Mouse (Mus musculus) urinary bladder, postnatal 36 days (tissue): ENCODE measurements around the gene Syt11.
"Not testable (repeated sequence)": the region's sequence is repeated elsewhere in the genome, so short reads cannot be mapped to it uniquely, and the experiment has no call there.

Source experiments
- DNase-seq, 2 experiments: peaks; one replicate each; pipeline ENCODE4 v3.0.0; 2022; ENCODE audit warnings: low spot score in 2 of 2, mixed read lengths in 1 of 2

Gene Syt11

DNA sequence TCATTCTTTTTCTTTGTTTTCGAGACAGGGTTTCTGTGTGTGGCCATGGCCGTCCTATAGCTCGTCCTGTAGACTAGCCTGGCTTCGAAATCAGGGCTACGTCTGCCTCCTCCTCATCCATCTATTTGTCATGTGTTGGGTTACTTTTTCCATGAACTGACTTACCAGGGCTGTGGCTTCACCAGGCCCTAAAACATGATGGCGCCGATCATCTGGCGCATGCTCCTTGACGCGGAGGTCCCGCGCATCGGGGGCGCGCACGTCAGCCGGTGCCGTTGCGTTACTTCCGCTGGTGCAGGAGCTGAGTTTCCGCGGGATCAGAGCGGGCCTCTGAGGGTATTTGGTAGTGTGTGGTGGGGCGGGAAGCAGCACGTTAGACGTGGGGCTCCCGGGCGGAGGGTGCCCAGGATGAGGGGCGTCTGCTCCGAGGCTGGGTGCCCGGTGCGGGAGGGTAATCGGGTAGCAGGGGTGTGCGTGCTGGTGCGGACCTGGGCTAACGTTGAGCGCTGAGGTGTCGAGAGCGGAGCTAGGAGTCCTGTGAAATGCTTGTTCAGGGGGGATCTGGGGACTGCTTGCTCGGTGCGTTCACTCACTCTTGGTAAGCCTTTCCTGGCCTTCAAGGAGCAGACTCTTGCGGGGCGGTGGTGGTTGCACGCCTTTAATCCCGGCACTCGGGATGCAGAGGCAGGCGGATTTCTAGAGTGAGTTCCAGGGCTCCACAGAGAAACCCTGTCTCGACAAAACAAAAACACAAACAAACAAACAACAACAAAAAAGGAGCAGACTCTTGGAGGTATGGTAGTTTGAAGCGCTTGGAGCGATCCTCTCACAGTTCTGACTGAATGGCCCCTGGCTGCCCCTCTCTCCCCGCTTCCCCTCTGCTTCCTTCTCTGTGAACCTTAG is at the start of gene Syt11:
Gene Syt11 (minus strand): TSS at position 226 of the 903 bp plus-strand sequence.
- DNase-seq = peak in 1 of 2 experiments; percentile 41

DNA sequence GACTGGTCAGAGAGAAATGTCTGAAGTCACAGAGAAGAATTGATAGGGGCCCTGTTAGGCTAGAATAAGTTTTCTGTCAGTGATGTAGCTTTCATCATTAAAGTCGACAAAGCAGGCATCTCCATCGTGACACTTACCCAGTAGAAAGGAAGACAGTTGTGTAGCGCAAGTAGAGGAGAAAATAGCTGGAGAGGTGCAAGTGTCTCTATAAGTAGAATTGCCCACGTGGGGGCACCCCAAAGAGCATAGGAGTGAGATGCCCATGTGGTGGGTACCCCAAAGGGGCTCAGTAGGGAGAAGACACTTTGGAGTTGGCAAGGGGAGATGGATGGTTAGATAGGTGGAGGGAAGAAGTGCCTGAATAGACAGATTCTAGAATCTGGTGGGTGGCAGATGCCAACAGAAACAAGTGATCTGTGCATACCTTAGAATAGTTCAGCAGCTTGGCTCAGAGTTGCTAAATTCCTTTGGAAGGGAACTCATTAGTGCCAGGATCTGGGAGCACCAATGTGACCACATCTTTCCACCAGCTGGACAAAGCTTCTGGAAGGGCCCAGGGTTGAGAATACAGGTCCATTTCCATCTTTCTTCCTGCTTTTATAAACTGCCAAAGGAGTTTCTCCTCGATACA is 29.1 kb upstream of the Syt11 start:
- DNase-seq = no peak

DNA sequence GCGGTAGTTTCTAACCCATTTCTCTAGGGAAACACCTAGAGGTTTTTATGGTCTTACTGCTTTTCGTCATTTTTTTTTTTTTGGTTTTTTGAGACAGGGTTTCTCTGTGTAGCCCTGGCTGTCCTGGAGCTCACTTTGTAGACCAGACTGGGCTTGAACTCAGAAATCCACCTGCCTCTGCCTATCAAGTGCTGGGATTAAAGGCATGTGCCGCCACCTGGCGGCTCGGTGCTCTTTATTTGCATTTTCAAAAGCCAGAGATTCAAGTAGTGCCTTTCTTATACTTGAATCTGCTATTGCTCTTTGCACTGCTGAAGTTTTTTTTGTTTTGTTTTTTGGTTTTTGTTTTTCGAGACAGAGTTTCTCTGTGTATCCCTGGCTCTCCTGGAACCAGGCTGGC is 22.5 kb upstream of the Syt11 start:
- DNase-seq = not testable (repeated sequence)

DNA sequence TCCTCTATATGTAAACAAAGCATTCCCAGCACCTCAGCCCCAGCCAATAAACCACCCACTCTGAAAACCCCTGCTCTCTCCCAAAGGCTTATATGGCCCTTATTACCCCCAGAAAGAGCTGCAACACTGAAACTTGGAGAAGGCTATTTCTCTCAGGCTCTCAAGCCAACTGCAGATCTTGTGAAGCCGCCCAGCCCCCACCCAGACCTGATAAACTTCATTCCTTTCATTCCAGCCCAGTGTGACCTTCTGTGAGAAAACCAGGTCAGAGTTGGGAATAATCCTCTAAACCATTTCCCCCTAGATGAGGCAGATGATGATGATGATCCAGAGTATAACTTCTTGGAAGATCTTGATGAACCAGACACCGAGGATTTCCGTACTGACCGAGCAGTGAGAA is 13.1 kb upstream of the Syt11 start:
- not testable (repeated sequence) for DNase-seq

DNA sequence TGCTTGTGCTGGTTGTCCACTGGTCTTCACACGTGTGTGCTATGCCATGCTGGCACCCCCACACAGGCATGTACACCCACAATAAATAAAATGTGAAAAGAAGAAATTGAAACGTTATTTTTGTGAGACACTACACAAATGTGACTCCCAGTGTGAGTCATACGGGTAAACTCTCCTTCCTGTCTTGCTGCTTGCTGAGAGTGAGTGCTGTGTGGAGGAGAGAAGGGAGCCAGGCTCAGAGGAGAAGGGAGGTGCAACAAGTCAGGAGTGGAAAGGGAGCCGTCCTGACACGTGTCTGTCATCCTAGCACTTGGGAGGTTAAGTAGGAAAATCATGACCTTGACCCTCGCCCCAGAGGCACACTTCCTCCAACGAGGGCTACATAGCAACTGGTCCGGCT is 11.8 kb upstream of the Syt11 start:
- DNase-seq = not testable (repeated sequence)

DNA sequence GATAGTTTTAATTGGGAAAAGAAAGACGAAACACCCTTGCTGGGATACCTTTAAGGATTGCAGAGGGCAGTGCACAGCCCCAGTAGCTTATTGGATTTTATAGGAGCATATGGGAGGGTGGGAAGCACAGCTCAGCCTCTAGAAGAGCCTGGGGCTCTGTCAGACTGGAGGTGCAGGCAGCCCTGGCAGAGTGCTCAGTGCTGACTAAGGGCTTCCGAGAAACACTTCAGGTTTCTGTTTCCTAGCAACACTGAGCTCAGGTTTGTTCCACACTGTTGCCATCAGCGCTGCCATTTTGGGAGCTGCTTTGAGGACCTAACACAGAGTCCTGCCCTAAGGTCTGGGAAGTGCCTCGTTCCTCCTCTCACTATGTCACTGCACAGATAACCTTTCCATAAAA is 11.4 kb upstream of the Syt11 start:
- not testable (repeated sequence) for DNase-seq

DNA sequence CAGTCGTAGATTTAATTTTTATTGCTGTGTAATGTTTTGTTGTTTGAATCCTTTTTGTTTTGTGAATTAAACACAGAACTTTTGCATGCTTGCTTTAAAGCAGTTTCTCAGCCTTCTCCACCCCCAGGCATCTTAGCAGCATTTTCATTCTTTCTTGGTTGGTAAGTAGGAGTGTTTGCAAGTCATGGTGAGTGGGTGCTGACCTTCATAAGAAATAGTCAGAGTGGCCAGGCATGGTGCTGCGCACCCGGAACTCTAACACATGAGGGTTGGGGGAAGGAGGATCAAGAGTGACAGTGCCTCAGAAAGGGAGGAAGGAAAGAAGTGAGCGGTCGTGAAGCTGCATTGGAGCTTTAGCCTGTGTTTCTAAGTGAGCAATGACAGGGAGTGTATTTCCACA is 9.9 kb upstream of the Syt11 start:
- no peak for DNase-seq

DNA sequence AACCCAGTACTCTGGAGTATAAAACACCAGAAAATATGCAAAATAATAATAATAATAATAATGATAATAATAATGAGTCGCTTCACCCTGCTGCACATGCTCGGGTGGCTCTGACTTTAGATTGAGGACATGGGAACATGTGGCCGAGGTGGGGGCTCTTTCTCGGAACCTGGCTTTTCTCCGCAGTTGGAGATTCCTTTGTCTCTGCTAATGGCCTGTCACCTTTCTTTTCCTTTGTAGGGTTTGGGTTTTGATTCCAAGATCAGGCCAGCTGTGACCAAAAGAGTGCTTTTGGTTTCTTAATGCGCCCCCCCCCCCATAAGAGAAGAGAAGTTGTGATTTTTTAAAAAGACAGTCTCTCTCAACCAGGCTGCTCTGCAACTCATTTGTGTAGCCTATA is 1.8 kb downstream of the Syt11 start:
- not testable (repeated sequence) for DNase-seq

DNA sequence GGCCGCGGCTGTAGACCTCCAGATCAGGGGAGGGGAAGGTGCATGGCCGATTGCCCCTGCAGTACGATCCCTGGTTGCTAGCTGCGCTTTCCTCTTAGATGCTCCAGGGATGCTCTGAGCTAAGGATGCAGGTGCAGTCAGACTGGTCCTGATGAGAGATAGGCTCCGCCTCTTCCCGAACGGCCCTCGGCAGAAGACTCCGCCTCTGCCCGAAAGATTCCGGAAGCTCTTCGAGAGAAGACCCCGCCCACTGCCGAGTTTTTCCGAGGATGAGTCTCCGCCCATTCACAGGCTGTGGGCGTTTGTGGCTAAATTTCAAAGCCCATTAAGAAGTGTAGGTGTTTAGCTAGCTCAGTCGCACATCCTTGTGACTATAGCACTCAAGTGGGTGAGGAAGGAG is 2.6 kb downstream of the Syt11 start:
- DNase-seq = peak; percentile 75 to 87

DNA sequence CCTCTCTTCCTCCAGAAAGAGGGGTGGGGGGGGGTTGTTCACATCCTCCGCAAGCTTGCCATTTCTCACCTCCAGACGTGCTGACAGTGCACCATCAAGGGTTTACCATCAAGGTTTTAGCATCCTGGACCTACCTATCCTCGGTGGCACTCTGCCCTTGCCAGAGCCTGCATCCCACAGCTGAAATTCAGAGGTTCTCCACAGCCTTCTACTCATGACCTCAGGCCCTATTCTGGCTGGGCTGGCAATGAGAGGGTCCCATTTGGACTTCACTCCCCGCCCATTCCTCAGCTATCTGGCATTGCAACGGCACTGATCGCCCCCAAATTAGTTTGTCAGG is 3.1 kb downstream of the Syt11 start:
- not testable (repeated sequence) for DNase-seq

DNA sequence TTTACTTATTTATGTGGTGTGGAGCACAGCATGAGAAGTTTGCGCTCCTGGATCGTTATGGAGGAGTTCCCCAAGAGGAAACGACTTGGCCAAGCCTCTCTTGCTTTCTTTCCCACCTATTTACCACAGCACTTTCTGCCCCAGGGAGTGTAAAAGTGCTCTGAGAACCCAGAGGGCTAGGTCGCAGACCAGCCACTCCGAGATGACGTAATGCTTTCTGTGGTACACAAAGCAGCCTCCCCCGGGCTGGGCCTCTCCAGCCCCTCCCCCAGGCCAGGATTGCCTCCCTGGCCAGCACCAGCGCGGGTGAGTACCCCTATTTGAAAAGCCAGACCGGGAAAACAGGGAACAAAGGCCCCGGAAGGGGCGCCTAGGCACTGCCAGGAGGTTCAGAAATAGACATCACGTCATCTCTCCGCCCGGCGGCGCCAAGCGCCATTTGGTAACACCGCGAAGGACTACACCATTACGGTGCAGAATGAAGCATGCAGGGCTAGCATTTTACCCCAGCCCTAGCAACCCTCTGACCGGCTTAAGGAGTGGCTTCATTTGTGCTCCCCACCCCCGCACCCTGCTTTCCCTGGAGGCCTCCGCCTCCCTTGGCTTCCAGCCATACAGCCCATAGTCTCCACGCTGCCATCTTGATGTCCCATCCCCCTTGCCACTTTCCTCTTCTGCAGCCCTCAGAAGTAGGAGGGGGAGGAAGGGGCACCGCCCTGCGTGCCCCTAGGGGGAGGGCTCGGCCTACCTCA is 3.6 kb downstream of the Syt11 start:
- DNase-seq = not testable (repeated sequence)

DNA sequence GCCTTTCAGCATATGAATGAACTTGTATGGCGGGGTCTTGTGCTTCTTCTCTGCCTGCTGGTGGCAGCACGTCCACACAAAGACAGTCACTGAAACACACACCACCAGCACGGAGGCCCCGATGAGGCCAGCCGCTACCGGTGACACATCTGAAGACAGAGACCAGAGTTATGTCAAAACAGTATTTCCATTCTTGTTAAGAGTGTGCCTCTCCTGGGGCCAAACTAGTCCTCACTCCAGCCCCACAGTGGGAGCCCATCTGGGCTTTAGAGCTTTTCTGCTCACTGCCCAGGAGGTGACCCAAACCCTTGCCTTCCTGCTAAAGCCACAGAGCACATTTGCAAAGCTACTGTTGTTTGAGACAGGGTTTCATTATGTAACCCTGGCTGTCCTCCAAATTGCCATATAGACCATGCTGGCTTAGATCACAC is 12.5 kb downstream of the Syt11 start:
- DNase-seq = no peak

DNA sequence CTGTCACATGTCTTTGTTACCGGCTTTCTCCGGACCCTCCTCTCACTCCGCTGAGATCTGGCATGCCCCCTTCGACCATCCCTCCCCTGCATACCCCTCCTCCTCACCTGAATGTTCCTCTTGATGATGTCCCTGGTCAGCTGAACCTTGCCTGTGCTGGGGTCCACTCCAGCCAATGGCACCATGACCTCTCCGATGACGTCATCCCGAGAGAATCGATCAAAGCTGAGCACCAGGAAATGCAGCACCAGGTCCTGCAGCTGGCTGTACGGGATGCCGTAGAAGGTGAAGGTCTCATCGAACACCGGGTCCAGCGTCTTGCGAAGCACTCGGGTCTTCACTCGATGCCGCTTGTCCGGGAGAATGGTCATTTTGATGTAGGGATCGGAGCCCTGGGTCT is 13.3 kb downstream of the Syt11 start:
- DNase-seq = no peak

DNA sequence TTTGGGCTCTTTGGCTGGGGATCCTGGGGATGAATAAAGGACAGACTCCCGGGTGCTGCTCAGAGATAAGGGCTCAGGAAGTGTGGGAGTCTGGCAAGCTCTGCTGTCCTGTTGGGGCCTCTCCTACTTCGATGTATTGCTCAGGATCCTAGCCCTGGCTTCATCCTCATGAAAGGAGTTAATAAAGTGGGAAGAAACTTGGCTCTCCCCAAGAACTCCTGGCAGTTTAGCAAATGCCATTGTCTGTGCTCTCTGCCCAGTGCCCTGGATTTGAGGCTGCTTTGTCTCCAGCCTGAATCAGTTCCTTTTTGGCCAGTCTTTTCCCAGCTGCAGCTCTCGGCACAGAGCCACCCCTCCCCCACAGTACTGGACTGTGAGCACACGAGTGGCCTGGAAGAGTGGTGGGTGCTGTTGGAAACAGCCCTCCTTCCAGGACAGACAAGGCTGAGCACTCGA is 16.9 kb downstream of the Syt11 start:
- DNase-seq = peak; percentile 17 to 41

DNA sequence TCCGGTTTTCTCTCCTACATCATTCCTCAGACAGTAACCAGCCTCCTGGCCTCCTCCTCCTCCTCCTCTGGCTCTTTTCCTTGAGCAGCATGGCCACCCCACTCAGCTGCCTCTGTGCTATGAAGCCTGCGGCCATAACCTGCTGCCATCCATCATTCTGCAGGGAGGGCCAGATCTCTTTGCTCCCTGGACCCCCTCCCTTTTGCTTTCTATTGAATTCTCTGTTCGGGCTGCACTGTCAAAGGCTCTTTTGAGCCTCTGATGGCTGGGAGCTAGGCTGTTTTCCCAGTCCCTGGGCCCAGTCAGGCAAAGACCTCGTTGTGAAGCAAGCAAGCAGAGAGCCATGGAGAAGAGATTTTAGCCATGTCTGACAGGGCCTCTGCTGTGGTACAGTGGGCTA is 18.7 kb downstream of the Syt11 start:
- DNase-seq = no peak

DNA sequence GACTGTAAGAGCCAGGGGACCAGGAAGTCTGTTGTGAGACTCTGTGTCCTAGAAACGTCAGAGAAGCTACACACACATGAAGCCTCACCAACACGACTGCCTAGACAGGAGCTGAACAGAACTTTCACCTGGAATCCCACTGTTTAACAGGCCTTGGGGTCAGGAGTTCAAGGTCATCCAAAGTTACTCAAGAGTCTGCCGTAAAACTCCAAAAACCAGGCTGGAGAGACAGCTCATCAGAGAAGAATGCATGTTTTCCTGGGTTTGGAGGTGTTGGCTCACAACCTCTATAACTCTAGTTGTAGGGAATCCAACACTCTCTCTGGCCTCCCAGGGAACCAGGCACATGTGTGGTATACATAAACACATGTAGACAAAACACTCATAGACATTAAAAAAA is 19.4 kb downstream of the Syt11 start:
- DNase-seq = no peak

DNA sequence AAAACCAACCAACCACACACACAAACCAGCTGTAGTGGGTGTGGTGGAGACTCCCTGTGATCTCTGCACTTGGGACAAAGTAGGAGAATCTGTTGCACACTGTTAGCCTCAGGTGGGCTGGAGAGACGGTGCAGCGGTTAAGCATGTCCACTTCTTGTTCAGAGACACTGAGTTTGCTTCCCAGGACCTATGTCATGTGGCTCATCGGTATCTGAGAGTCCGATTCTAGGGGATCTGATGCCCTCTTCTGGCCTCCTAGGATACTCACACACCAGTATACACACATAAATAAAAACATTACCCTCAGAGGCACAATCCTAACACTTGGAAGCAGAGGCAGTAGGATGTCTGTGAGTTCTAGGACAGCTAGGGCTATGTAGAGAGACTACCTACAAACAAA is 20.7 kb downstream of the Syt11 start:
- no peak for DNase-seq

DNA sequence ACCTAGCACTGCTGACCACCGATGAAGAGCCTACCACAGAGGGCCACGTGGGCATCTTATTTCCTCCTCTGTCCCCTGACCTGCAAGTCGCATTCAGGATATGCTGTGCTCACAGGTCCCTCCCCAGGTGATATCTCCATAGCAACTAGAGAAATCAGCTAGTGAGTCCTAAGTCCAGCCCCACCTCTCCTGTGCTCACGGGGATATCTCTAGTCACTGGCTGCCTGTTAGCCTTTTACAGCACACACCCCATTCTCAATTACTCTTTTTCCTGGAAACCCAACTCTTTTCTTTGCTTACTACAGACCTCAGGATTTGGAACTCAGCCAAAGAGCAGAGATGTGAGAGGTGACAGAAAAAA is 28.1 kb downstream of the Syt11 start:
- no peak for DNase-seq

DNA sequence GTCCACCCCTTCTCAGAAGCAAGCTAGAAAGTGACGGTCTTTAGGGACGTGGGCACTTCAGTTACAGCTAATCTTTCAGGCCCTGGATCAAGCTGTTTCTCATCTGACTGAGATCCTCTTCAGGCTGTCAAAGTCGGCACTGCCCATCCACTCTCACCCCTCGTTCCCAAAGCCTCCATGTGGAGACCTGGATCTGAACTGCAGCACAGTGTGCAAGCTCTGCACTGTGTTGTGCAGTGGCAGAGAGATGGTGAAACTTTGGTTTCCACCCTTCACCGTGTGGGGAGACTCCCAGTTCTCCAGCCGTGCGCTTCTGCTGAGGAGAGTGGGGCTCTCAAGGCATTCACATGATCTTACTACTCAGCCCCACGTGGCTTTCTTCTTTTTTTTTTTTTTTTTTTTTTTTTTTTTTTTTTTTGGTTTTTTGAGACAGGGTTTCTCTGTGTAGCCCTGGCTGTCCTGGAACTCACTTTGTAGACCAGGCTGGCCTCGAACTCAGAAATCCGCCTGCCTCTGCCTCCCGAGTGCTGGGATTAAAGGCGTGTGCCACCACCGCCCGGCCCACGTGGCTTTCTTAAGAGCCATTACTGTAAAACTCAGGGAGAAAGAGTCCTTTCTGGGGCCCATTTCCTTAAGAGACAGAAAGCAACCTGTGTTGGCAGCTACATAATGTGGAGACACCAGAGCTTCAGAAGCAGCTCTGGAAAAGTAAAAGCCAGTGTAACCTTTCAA is 28.7 kb downstream of the Syt11 start:
- DNase-seq = no peak

DNA sequence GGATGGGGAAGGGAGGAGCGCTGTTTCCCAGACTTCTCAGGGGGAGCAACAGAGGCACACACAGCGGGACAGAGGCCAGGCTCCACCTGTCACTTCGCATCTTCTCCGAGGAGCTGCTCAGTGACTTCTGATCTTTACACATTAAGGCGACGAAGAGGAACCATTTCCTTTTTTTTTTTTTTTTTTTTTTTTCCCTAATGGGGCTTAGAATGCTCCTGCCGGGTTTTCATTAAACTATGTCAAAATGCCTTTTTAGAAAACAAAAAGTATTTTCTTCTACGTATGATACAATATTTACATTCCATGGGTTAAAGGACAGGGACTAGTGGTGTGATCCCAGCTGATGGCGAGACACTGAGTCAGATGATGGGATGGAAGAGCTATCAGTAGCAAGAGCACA is 29.4 kb downstream of the Syt11 start:
- DNase-seq = no peak

DNA sequence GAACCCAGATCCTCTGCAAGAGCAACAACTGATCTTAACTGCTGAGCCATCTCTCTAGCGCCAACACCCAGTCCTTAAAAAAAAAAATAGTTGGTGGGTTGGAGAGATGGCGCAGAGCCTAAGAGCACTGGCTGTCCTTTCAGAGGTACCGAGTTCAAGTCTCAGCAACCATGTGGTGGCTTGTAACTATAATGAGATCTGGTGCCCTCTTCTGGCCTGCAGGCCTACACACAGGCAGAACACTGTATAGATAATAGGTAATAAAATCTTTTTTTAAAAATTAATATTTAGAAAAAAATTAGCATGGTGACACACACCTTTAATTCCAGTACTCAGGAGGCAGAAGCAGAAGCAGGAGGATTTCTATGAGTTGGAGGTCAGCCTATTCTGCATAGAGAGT is 34.8 kb downstream of the Syt11 start:
- no peak for DNase-seq

DNA sequence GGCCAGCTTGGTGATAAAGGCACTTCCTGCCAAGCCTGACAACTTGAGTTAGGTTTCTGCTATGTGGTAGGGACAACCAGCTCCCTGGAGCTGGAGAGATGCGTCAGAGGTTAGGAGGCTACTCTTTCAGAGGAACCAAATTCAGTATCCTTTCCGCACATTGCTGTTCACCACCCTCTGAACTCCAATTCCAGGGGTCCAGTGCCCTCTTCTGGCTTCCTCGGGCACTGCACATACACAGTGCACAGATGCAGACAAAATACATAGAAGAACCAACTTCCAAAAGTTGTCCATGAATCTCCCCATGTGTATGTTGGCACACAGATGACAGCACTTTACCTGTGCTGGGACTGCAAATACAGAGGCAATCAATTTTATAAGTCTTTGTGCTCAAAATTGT is 36.3 kb downstream of the Syt11 start:
- DNase-seq = peak; percentile 52 to 55
